Mouse (Mus musculus) embryo, embryonic 11 days (tissue): ENCODE results near the gene Phlda3.

Experiments used
- DNase-seq: peaks from one replicate; pipeline ENCODE4 v3.0.0-alpha.2; 2015

Phlda3 gene

GRCm38 (mm10) chr1:135765645-135766591 lies at the start of gene Phlda3:
Gene Phlda3, plus strand, starts transcription at chr1:135766119.
- peak; percentile 88 for DNase-seq

- peak; percentile 86 for DNase-seq
Observed at GRCm38 (mm10) chr1:135719486-135719885, 46.4 kb upstream of the Phlda3 start.

- no peak for DNase-seq
Observed at GRCm38 (mm10) chr1:135719983-135720382, 45.9 kb upstream of the Phlda3 start, which contains the start of gene Csrp1. Gene Csrp1, plus strand, starts transcription at chr1:135720061.

- no peak for DNase-seq
Observed at GRCm38 (mm10) chr1:135723016-135723415, 42.9 kb upstream of the Phlda3 start.

GRCm38 (mm10) chr1:135724134-135724533 lies 41.8 kb upstream of the Phlda3 start:
- DNase-seq: no peak

GRCm38 (mm10) chr1:135725324-135725723 lies 40.6 kb upstream of the Phlda3 start:
- no peak for DNase-seq

GRCm38 (mm10) chr1:135725936-135726335 lies 40.0 kb upstream of the Phlda3 start:
- DNase-seq: no peak

GRCm38 (mm10) chr1:135728631-135729366 lies 37.1 kb upstream of the Phlda3 start:
- peak; percentile 95 for DNase-seq

GRCm38 (mm10) chr1:135729367-135729713 lies 36.6 kb upstream of the Phlda3 start:
- DNase-seq: no peak

- no peak for DNase-seq
Observed at GRCm38 (mm10) chr1:135729821-135730220, 36.1 kb upstream of the Phlda3 start.

- DNase-seq: no peak
Observed at GRCm38 (mm10) chr1:135730296-135730695, 35.6 kb upstream of the Phlda3 start.

- DNase-seq: no peak
Observed at GRCm38 (mm10) chr1:135731393-135731792, 34.5 kb upstream of the Phlda3 start.

- DNase-seq: peak; percentile 80
Observed at GRCm38 (mm10) chr1:135731897-135732684, 33.8 kb upstream of the Phlda3 start.

- no peak for DNase-seq
Observed at GRCm38 (mm10) chr1:135734225-135734937, 31.5 kb upstream of the Phlda3 start.

GRCm38 (mm10) chr1:135735460-135735859 lies 30.5 kb upstream of the Phlda3 start:
- DNase-seq: peak; percentile 62

- DNase-seq: no peak
Observed at GRCm38 (mm10) chr1:135744987-135745386, 20.9 kb upstream of the Phlda3 start.

GRCm38 (mm10) chr1:135746248-135746647 lies 19.7 kb upstream of the Phlda3 start:
- DNase-seq: no peak

GRCm38 (mm10) chr1:135752737-135753348 lies 13.1 kb upstream of the Phlda3 start:
- peak; percentile 95 for DNase-seq

GRCm38 (mm10) chr1:135755287-135755686 lies 10.6 kb upstream of the Phlda3 start:
- DNase-seq: no peak

GRCm38 (mm10) chr1:135755913-135756312 lies 10.0 kb upstream of the Phlda3 start:
- DNase-seq: no peak

GRCm38 (mm10) chr1:135757287-135757686 lies 8.6 kb upstream of the Phlda3 start:
- no peak for DNase-seq

GRCm38 (mm10) chr1:135759685-135760084 lies 6.2 kb upstream of the Phlda3 start:
- no peak for DNase-seq
